Mouse (Mus musculus) megakaryocyte, embryonic 14.5 days (primary cell): ENCODE results near the gene Ankrd50.

Experiments used
- FLI1 ChIP-seq: IDR thresholded peaks from 2 replicates; pipeline ENCODE4 v1.6.1; 2012; ENCODE audit warnings: low read length, inconsistent platforms, mixed read lengths
- GATA1 ChIP-seq: IDR thresholded peaks from 3 replicates; pipeline ENCODE4 v1.6.1; 2012; ENCODE audit warnings: mixed read lengths, low read length, inconsistent platforms, borderline replicate concordance

- TF ChIP-seq FLI1, result no peak
- TF ChIP-seq GATA1, result no peak
These were observed 6.6 kb upstream of the Ankrd50 start for GRCm38 (mm10) chr3:38491236-38491635.
